Mouse (Mus musculus): ENCODE measurements at regions not wholly inside any gene's neighbourhood (a gene's known extent, or its start where the extent isn't known, plus 50 kb on each side); places are given as distances from the start of the nearest gene placed in this dataset.
A peak's percentile ranks its signal among the peaks of the same experiment; 100 is the strongest.

DNA sequence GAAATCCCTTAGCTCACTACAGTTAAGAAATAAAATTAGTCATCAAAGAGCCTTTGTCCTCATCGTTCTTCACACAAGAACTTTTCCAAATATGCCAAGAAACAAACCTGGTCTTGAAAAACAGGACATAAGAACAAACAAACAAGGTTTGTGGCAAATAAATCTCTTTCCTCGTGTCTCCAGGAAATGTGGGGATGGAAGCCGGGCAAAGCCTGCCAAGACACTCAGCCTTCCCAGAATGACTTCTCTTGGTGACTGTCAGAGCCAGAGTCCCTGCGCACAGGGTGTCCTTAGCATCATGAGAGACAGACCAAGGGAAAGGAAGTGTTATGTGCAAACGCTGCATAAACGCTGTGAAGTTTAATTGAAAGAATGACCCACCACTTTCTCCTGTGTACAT, 147.2 kb downstream of the Foxo1 start:
- no peak for ATAC-seq (ENCODE audit: insufficient number of reproducible peaks, low FRiP score, low TSS enrichment, low read depth)
- Histone ChIP-seq H3K4me3 (no peak overlapping the region), H3K36me3 (no peaks in the 10 kb centered on the region), H3K9ac (no peak overlapping the region), H3K9me3 (no peaks in the 10 kb centered on the region), H3K27me3 (peaks cover 9% of the 10 kb centered on the region; the same call in 1 of the 2 replicates), H3K27ac (no peak overlapping the region), H3K4me2 (no peak overlapping the region), H3K4me1 (peaks cover 30% of the 10 kb centered on the region)
- 15% methylated on average over 6 of the region's 6 CpGs for WGBS

DNA sequence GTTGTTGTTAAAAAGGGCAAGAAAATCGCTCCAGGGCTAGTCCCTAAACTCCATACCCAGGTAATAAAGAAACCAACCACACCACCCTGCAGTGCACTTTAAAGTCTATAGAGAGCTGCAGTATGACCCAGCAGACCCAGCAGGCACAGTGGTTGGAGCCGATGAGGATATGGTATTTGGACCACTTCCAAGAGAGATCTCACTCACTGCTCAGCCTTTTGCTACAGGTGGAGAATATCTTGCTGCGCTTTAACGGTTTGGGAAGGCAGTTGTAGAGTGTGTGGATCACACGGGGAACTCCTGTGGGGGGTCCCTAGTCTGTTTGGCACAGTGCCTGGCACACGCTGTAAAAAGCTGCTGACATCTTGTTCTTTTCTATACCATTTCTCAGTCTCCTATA, 145.9 kb downstream of the Foxo1 start:
- WGBS, result 11% methylated on average over 6 of the region's 6 CpGs
- Histone ChIP-seq H3K4me1 (peaks cover 30% of the 10 kb centered on the region), H3K4me3 (no peak overlapping the region), H3K27ac (no peak overlapping the region), H3K4me2 (no peak overlapping the region), H3K36me3 (no peaks in the 10 kb centered on the region), H3K27me3 (peaks cover 9% of the 10 kb centered on the region; the same call in 1 of the 2 replicates), H3K9ac (no peak overlapping the region), H3K9me3 (no peaks in the 10 kb centered on the region)
- no peak for ATAC-seq (ENCODE audit: insufficient number of reproducible peaks, low FRiP score, low TSS enrichment, low read depth)

DNA sequence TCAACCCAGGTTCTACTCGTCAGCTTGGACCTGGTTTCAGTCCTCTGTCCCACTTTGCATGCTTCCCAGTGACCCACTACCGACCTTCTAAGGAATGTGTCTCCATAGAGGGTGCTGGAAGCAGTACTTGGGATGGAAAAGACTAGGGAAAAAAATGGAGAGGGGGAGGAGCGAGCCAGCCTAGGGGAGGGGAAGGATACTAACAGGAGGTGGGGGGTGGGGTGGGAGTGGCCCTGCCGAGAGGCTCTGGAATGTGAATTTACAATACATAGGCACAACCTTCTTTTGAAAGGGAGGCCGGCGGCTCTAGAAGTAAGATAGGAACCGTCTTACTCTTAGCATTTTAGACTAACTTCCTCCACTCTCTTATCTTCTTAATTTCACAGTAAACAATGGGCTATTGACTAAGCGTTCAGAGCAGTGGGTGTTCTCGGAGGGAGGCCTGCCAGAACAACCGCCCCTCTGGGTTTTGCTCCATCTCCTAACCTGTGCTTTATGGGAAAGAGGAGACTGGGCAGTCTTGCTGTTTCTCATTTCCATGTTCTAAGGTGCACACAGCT, 145.1 kb downstream of the Foxo1 start:
- peaks cover 30% of the 10 kb centered on the region for H3K4me1 ChIP-seq
- WGBS, result 18% methylated on average over 10 of the region's 10 CpGs
- 0 out of 2 replicates have a peak, but pooled peaks have one; percentile 31 for ATAC-seq (ENCODE audit: insufficient number of reproducible peaks, low FRiP score, low TSS enrichment, low read depth)

DNA sequence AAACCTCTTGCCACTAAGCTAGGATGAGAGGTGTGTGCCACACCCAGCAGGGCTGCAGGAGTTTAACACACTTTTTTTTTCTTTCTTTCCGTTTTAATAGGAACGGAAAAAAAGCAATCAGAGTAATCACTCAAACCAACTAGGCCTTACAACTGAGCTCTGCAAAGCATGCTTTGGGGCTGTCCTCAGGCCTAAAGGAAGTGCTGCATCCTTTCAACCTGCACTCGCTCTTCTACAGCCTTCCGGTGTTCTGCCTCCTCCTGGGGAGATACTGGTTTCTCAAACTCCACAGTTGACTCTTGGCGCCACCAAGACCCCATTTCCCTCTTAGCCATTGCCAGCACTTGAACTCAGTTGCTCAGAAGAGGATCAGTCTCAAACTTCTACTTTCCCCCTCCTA, 143.2 kb downstream of the Foxo1 start:
- H3K4me1 ChIP-seq, result peaks cover 31% of the 10 kb centered on the region
- H3K27me3 ChIP-seq, result 0 out of 2 replicates have a peak, but pooled peaks cover 7% of the 10 kb centered on the region
- no peak overlapping the region for H3K4me3 ChIP-seq
- H3K9ac ChIP-seq, result no peak overlapping the region
- H3K4me2 ChIP-seq, result no peak overlapping the region
- no peaks in the 10 kb centered on the region for H3K36me3 ChIP-seq
- no peak overlapping the region for H3K27ac ChIP-seq
- ATAC-seq (ENCODE audit: insufficient number of reproducible peaks, low FRiP score, low TSS enrichment, low read depth), result no peak
- WGBS, result 91% methylated on average over 5 of the region's 5 CpGs
- H3K9me3 ChIP-seq, result no peaks in the 10 kb centered on the region

More for the DNA sequence above, 145.1 kb downstream of the Foxo1 start:
- H3K9ac ChIP-seq, result no peak overlapping the region
- no peaks in the 10 kb centered on the region for H3K36me3 ChIP-seq
- H3K27me3 ChIP-seq, result peaks cover 13% of the 10 kb centered on the region; the same call in 1 of the 2 replicates
- no peak overlapping the region for H3K4me2 ChIP-seq
- H3K4me3 ChIP-seq, result no peak overlapping the region
- no peak overlapping the region for H3K27ac ChIP-seq
- H3K9me3 ChIP-seq, result no peaks in the 10 kb centered on the region

DNA sequence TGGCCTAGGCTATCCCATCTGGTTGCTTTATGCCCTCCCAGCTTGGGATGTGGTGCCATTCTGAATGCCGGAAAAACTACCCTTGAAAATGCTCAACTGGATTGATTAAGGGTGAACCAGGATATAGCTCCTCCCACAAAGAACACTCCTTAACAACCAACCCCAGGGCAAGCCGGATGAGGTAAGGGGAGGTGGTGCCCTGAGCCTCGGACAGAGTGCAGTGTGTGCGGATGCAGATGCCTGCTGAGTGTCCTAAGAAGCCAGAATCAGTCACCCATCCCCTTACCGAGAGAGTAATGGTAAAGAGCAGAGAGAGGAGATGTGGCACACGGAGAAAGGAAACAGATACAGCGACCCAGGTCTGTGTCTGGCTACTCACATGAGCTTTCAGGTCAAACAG, 141.3 kb downstream of the Foxo1 start:
- Histone ChIP-seq H3K27me3 (0 out of 2 replicates have a peak, but pooled peaks cover 7% of the 10 kb centered on the region), H3K36me3 (no peaks in the 10 kb centered on the region), H3K4me2 (no peak overlapping the region), H3K9me3 (no peaks in the 10 kb centered on the region), H3K9ac (no peak overlapping the region), H3K4me3 (no peak overlapping the region), H3K27ac (no peak overlapping the region), H3K4me1 (peaks cover 19% of the 10 kb centered on the region)
- no peak for ATAC-seq (ENCODE audit: insufficient number of reproducible peaks, low FRiP score, low TSS enrichment, low read depth)
- WGBS, result 56% methylated on average over 7 of the region's 7 CpGs

DNA sequence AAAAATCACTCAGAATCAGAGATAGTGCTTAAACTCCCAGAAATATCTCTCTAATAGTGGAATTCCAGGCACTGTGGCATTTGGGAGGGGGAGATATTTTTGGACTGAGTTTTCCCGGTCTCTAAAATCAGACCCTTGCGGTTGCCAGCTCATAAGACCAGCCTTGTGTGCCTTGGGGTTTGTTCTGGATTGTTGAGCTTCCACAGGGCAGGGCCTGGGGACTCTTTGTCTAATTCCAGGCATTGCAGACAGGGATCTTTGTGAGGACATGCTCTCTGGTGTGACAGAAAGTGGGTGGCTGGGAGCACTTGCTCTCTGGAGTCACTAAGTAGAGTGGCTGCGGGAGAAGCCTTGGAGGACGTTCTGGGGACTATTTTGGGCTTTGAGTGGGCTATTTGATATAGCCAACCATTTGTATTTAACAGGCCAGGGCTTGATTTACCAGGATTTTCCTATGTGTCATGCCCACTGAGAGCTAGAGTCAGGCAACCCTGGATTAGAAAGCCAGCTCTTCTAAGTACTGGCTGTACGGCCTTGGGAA, 138.7 kb downstream of the Foxo1 start:
- WGBS, result 59% methylated on average over 5 of the region's 5 CpGs
- H3K9ac ChIP-seq, result no peak overlapping the region

DNA sequence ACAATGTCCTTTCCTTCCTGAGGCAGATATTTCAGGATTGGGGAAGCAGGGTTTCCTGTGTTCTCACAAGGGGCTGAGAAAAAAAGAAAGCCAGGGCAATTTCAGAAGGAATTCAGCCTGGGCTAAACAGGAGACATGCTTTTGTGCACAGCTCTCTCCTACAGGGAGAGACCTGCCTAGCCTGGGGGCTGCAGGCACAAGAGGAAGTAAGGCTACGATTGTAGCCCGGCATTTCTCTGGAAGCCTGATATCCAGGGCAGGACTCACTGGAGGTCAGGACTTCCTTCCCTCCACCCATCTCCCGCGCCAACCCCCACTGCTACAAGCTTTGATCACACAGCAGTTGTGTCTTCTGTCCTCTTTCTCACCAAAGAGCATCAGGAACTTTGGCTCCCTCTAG, 136.5 kb downstream of the Foxo1 start:
- H3K27me3 ChIP-seq, result 0 out of 2 replicates have a peak, but pooled peaks cover 9% of the 10 kb centered on the region
- H3K9me3 ChIP-seq, result no peaks in the 10 kb centered on the region
- H3K9ac ChIP-seq, result no peak overlapping the region
- H3K27ac ChIP-seq, result no peak overlapping the region
- ATAC-seq (ENCODE audit: insufficient number of reproducible peaks, low FRiP score, low TSS enrichment, low read depth), result no peak
- no peak overlapping the region for H3K4me2 ChIP-seq
- H3K36me3 ChIP-seq, result no peaks in the 10 kb centered on the region
- no peak overlapping the region for H3K4me3 ChIP-seq
- H3K4me1 ChIP-seq, result peaks cover 25% of the 10 kb centered on the region
- 18% methylated on average over 4 of the region's 4 CpGs for WGBS

More for the DNA sequence above, 138.7 kb downstream of the Foxo1 start:
- no peaks in the 10 kb centered on the region for H3K36me3 ChIP-seq
- H3K4me2 ChIP-seq, result no peak overlapping the region
- 0 out of 2 replicates have a peak, but pooled peaks have one; percentile 27 for ATAC-seq (ENCODE audit: insufficient number of reproducible peaks, low FRiP score, low TSS enrichment, low read depth)
- H3K27me3 ChIP-seq, result 0 out of 2 replicates have a peak, but pooled peaks cover 4% of the 10 kb centered on the region
- peaks cover 7% of the 10 kb centered on the region; the same call in 1 of the 2 replicates for H3K4me1 ChIP-seq
- no peaks in the 10 kb centered on the region for H3K9me3 ChIP-seq
- no peak overlapping the region for H3K27ac ChIP-seq
- no peak overlapping the region for H3K4me3 ChIP-seq

DNA sequence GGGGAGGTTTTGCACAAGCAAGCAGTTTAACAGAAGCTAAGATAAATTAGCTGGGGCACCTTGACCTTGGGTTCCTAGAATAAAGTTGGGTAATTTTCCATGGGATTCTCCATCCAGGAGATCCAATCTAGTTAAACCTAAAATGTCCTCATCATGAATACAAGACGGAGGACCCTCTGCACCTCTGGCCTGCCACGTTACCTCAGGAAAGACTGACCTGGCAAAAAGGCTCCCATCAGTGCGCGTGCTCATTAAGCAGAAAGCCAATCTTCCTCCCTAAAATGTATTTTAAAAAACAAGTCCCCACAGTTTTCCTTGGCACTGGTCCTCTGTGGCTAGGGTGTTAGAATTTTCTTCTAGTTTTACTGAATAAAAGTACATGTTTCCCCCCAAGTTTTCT, 134.9 kb downstream of the Foxo1 start:
- ATAC-seq (ENCODE audit: insufficient number of reproducible peaks, low FRiP score, low TSS enrichment, low read depth), result no peak
- Histone ChIP-seq H3K9me3 (no peaks in the 10 kb centered on the region), H3K4me1 (peaks cover 25% of the 10 kb centered on the region), H3K36me3 (no peaks in the 10 kb centered on the region), H3K27ac (no peak overlapping the region), H3K4me3 (no peak overlapping the region), H3K4me2 (no peak overlapping the region), H3K9ac (no peak overlapping the region), H3K27me3 (0 out of 2 replicates have a peak, but pooled peaks cover 8% of the 10 kb centered on the region)
- 89% methylated on average over 4 of the region's 4 CpGs for WGBS
